Mouse (Mus musculus) neutrophil, adult 5-6 weeks (primary cell): Measurements from ENCODE around the gene Hivep1. TPM values are rescaled to one million over a fixed set of nuclear protein-coding genes. Genes with fewer than 3 reads are reported as not detected.

Experiments
- ATAC-seq: fragments of 151-379, 151-347 bp; 2 replicates; pipeline ENCODE4 v1.8.0; 2017; ENCODE audit warnings: mild to moderate bottlenecking, moderate TSS enrichment; ENCODE audit not compliant: insufficient number of reproducible peaks, poor library complexity, low FRiP score, severe bottlenecking; ENCODE audit errors: extremely low read depth
- total RNA-seq: library from RNA; stranded (forward); fragments of 200-1000 nt; gene quantifications from 2 replicates; pipeline ENCODE4 v1.2.3, GENCODE M21; 2017

Gene Hivep1
- total RNA-seq, 1 experiment from 2014 or later: 30.8 TPM

- ATAC-seq: no peak
Observed at GRCm38 (mm10) chr13:42103486-42104166, 51.8 kb downstream of the Hivep1 start.

DNA sequence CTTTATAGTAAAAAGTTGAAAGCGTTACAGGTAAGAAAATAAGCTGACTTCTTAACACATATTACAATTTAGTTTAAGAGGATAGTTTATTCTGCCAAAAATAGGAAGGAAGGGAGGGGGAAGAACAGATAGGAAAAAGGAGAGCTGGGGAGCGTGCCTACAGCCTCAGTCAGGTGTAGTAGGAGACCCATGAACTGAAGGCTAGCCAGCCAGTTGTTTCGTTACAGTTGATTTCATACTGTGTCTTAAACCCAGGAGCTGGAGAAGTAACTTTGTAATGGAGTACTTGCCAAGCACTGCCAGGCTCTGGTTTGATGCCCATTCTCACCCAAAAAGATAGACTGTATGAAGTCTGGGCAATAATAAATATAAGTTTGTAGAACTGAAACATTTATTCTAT lies 52.5 kb downstream of the Hivep1 start:
- ATAC-seq: no peak

- ATAC-seq: no peak
Observed at GRCm38 (mm10) chr13:42108483-42109215, 56.8 kb downstream of the Hivep1 start.

DNA sequence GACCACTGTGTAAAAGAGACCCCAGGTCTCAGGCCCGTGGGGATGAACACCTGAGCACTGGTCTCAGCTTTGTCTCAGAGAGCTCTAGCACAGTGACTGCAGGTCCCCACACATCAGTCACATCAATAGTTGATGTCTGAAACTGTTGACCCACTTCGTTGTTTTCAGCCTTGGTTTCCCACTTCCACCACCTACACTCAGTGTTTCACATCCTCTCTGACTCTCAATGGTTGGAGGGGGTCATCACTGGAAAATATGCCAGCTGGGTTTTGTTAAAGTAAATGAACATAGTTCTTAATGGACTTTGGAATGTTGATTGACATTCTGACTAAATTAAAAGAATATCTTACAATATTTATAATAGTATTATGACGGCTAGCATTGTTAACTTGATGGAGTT lies 58.6 kb downstream of the Hivep1 start:
- ATAC-seq: no peak

DNA sequence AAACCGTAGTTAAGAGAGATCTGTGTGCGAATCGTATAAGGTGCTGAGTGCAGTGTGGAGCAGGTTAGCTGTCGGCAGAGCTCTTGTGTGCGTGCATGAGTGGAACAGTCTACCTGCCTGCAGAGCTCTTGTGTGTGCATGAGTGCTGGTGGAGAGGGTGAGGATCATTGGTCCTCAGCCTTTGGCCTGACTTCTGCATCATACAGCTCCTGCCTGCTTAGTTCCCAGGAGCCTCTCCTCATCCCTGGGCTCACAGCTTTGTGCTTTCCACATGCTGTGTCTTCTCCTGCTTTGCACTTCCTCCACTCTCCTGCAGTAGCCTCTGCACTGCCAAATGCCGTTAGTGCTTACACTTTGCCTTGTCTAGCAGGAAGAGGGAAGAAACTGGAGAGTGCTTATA lies 60.2 kb downstream of the Hivep1 start:
- no peak for ATAC-seq

GRCm38 (mm10) chr13:42112748-42113147 lies 60.9 kb downstream of the Hivep1 start:
- no peak for ATAC-seq

DNA sequence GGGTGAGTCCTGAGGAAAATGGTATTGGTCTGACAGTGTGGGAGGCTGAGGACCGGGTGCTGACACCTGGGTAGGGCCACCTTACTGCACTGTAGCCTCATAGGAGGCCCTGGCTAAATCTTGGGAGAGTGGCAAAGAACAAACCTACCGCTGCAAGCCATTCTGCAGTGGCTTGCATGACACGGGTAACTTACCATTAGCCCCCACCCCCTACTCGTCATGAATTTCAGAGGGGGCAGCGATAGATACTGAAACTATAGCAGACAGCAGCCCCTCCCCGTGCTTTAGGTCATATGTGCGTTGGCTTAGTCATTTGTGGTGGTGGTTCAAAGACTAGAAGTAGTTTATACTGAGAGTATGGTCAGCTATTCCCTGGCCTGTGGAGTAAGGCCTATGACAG lies 61.8 kb downstream of the Hivep1 start:
- ATAC-seq: no peak

GRCm38 (mm10) chr13:42116301-42116700 lies 64.5 kb downstream of the Hivep1 start:
- no peak for ATAC-seq

DNA sequence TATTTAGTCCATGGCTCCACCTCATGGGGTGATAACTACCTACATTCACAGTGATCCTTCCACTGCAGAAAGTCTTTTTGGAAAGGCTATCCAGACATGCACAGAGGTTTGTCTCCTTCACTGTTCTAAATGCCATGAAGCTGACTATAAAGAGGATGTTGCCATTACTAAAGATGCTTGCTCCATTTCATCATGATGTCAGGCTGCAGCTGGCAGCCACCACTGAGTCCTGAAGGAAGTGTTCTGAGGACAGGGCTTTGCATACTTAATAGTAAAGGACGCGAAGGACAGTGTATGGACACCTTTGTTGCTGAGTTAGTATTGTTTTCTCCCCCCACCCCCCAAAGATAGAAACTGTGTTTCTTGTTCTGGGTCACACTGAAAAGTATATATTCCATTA lies 67.2 kb downstream of the Hivep1 start:
- no peak for ATAC-seq

GRCm38 (mm10) chr13:42121106-42121776 lies 69.4 kb downstream of the Hivep1 start:
- no peak for ATAC-seq

- ATAC-seq: no peak
Observed at GRCm38 (mm10) chr13:42121777-42122682, 70.2 kb downstream of the Hivep1 start.

DNA sequence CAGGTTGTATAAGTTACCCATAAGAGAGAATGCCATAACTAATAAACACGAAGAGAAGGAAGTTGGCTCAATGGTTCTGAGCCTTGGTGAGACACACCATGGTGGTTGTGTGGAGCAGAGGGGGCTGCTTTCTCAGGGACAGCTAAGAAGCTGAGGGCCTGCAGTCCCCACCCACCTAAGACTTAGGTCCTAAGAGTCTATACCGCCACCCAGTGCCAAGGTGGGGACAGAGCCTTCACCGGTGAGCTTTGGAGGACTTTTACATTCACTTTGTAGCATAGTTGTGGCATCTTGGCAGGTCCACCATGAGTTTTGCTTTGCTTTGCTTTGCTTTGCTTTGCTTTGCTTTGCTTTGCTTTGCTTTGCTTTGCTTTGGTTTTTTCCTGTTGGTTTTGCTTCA lies 92.8 kb downstream of the Hivep1 start:
- 0 out of 2 replicates have a peak, but pooled peaks have one; percentile 33 for ATAC-seq

- ATAC-seq: no peak
Observed at GRCm38 (mm10) chr13:42149328-42150071, 97.7 kb downstream of the Hivep1 start.

DNA sequence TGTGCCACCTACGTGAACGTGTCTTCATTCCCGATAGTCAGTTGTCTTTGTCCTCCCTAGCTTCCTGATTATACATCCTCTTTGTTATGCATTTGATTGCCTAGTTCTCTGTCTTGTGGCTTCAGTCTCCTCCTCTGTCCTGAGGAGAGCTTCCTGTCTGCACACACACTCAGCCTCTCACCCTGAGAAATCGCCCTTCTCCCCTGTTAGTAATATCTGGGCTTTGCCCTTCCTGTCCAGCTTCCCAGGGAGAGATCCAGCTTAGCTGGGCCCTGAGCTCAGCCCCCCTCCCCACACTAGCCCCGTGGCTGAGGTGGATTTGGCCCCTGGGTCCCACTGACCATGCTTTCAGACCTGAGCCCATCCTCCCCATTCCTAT lies 98.2 kb downstream of the Hivep1 start:
- ATAC-seq: no peak

GRCm38 (mm10) chr13:42150462-42151127 lies 98.8 kb downstream of the Hivep1 start:
- no peak for ATAC-seq

DNA sequence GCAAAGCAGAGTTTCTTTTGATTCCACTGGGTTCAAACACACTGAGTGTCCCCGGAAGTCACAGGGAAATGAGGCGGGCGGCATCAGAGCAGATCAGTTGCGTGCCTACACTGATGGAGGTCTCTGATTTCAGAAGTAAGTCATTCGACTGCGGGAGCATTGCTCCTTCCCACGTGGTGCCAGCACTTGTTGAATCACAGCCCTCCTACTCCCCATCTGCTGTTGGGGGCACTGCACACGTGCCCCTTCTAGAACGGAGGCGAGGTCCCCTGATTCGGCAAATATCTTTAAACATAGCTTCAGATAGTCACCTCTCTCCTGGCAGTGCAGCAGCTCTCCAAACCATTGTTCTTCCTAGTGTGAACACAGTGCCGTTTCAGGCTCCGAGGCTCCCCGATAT lies 106.4 kb downstream of the Hivep1 start:
- ATAC-seq: no peak

GRCm38 (mm10) chr13:42159416-42160185 lies 107.8 kb downstream of the Hivep1 start:
- no peak for ATAC-seq
